Mouse (Mus musculus) MEL (cell line): ENCODE data around the gene Homer3. TPM values are rescaled to one million over a fixed set of nuclear protein-coding genes. Genes with fewer than 3 reads are reported as not detected.

Experiments
- DNase-seq: peaks from one replicate; pipeline ENCODE4 v3.0.0; 2011; ENCODE audit warnings: low read depth, low spot score
- H3K27ac ChIP-seq: 2 replicates; pipeline ENCODE4 v1.5.1; 2012; ENCODE audit warnings: low read depth, mild to moderate bottlenecking, control low read depth, low read length, moderate library complexity; ENCODE audit not compliant: control insufficient read depth
- H3K27me3 ChIP-seq, 2 experiments: fragments of 150-350 bp in 1 of 2; sonication (generic) in 1 of 2; 2 replicates each; pipeline ENCODE4 v1.6.1; 2012; ENCODE audit warnings: low read length in 2 of 2, mild to moderate bottlenecking in 2 of 2, improper control_type of control experiment in 1 of 2, moderate library complexity in 1 of 2; ENCODE audit not compliant: insufficient read depth in 2 of 2, control insufficient read depth in 1 of 2
- H3K36me3 ChIP-seq, 2 experiments: 2 replicates each; pipeline ENCODE4 v1.6.1; 2012 to 2014; ENCODE audit warnings: low read length in 2 of 2, improper control_type of control experiment in 1 of 2, inconsistent platforms in 1 of 2, mild to moderate bottlenecking in 1 of 2; ENCODE audit not compliant: insufficient read depth in 2 of 2, control insufficient read depth in 1 of 2
- H3K4me1 ChIP-seq, 2 experiments: fragments of 150-350 bp in 1 of 2; sonication (generic) in 1 of 2; 2 replicates each; pipeline ENCODE4 v1.6.1; 2012; ENCODE audit warnings: low read length in 2 of 2, improper control_type of control experiment in 1 of 2, mild to moderate bottlenecking in 1 of 2; ENCODE audit not compliant: insufficient read depth in 2 of 2, control insufficient read depth in 1 of 2
- H3K4me3 ChIP-seq, 2 experiments: fragments of 150-350 bp in 1 of 2; sonication (generic) in 1 of 2; 2 replicates each; pipeline ENCODE4 v1.5.1; 2012; ENCODE audit warnings: low read depth in 2 of 2, low read length in 2 of 2, mild to moderate bottlenecking in 2 of 2, moderate library complexity in 2 of 2, control low read depth in 1 of 2, improper control_type of control experiment in 1 of 2; ENCODE audit not compliant: control insufficient read depth in 1 of 2, insufficient read depth in 1 of 2
- H3K79me2 ChIP-seq: 2 replicates; pipeline ENCODE4 v1.6.1; 2012; ENCODE audit warnings: mild to moderate bottlenecking, low read length, moderate library complexity; ENCODE audit not compliant: control insufficient read depth, poor library complexity, insufficient read depth
- H3K9ac ChIP-seq: 2 replicates; pipeline ENCODE4 v1.6.1; 2012; ENCODE audit warnings: low read depth, mild to moderate bottlenecking, control low read depth, low read length, moderate library complexity; ENCODE audit not compliant: control insufficient read depth, poor library complexity, severe bottlenecking
- H3K9me3 ChIP-seq: fragments of 150-350 bp; sonication (generic); replicated peaks from 2 replicates; pipeline ENCODE4 v1.6.1; 2012; ENCODE audit warnings: mild to moderate bottlenecking, low read length, improper control_type of control experiment, moderate library complexity; ENCODE audit not compliant: insufficient read depth
- BHLHE40 ChIP-seq: IDR thresholded peaks from 2 replicates; pipeline ENCODE4 v1.6.1; 2012; ENCODE audit warnings: low read depth, mild to moderate bottlenecking, inconsistent platforms, low read length, improper control_type of control experiment, borderline replicate concordance
- CTCF ChIP-seq, 3 experiments: IDR thresholded peaks in 2 of 3; conservative IDR thresholded peaks in 1 of 3; 2 replicates each; pipeline ENCODE4 v1.5.1; 2011 to 2012; ENCODE audit warnings: low read length in 3 of 3, low read depth in 2 of 3, mild to moderate bottlenecking in 2 of 3, improper control_type of control experiment in 1 of 3, inconsistent platforms in 1 of 3, mixed read lengths in 1 of 3, moderate library complexity in 1 of 3; ENCODE audit not compliant: control insufficient read depth in 1 of 3, insufficient read depth in 1 of 3, poor library complexity in 1 of 3, severe bottlenecking in 1 of 3
- E2F4 ChIP-seq: IDR thresholded peaks from 2 replicates; pipeline ENCODE4 v1.6.1; 2011; ENCODE audit warnings: low read depth, low read length, improper control_type of control experiment, borderline replicate concordance
- ELF1 ChIP-seq: IDR thresholded peaks from 2 replicates; pipeline ENCODE4 v1.6.1; 2014; ENCODE audit warnings: low read depth, mild to moderate bottlenecking, inconsistent platforms, low read length, improper control_type of control experiment, moderate library complexity
- EP300 ChIP-seq, 2 experiments: IDR thresholded peaks; 2 replicates each; pipeline ENCODE4 v1.6.1; 2011; ENCODE audit warnings: improper control_type of control experiment in 2 of 2, low read length in 2 of 2, low read depth in 1 of 2, mild to moderate bottlenecking in 1 of 2
- GABPA ChIP-seq: IDR thresholded peaks from 2 replicates; pipeline ENCODE4 v1.6.1; 2012; ENCODE audit warnings: low read depth, mild to moderate bottlenecking, inconsistent platforms, low read length, improper control_type of control experiment, moderate library complexity
- GATA1 ChIP-seq: IDR thresholded peaks from 2 replicates; pipeline ENCODE4 v1.6.1; 2011; ENCODE audit warnings: low read depth, low read length, improper control_type of control experiment
- HCFC1 ChIP-seq: IDR thresholded peaks from 2 replicates; pipeline ENCODE4 v1.6.1; 2012; ENCODE audit warnings: low read depth, mild to moderate bottlenecking, inconsistent platforms, low read length, improper control_type of control experiment, moderate library complexity
- JUND ChIP-seq: IDR thresholded peaks from 2 replicates; pipeline ENCODE4 v1.6.1; 2011; ENCODE audit warnings: low read depth, mild to moderate bottlenecking, improper control_type of control experiment, low read length
- MEF2A ChIP-seq: IDR thresholded peaks from 2 replicates; pipeline ENCODE4 v1.6.1; 2014; ENCODE audit warnings: low read depth, mild to moderate bottlenecking, inconsistent platforms, low read length, improper control_type of control experiment; ENCODE audit not compliant: poor library complexity, insufficient replicate concordance, severe bottlenecking; ENCODE audit errors: extremely low read depth
- MXI1 ChIP-seq: IDR thresholded peaks from 2 replicates; pipeline ENCODE4 v1.6.1; 2011; ENCODE audit warnings: mild to moderate bottlenecking, low read depth, low read length, improper control_type of control experiment
- MYC ChIP-seq: IDR thresholded peaks from 2 replicates; pipeline ENCODE4 v1.6.1; 2011; ENCODE audit warnings: low read depth, mild to moderate bottlenecking, low read length, improper control_type of control experiment, moderate library complexity
- RAD21 ChIP-seq: IDR thresholded peaks from 2 replicates; pipeline ENCODE4 v1.6.1; 2011; ENCODE audit warnings: mild to moderate bottlenecking, low read depth, low read length, improper control_type of control experiment
- RCOR1 ChIP-seq: IDR thresholded peaks from 2 replicates; pipeline ENCODE4 v1.6.1; 2012; ENCODE audit warnings: low read depth, mild to moderate bottlenecking, inconsistent platforms, low read length, improper control_type of control experiment
- SMC3 ChIP-seq: IDR thresholded peaks from 2 replicates; pipeline ENCODE4 v1.6.1; 2011; ENCODE audit warnings: low read depth, low read length, improper control_type of control experiment
- TAL1 ChIP-seq: IDR thresholded peaks from 2 replicates; pipeline ENCODE4 v1.6.1; 2012; ENCODE audit warnings: mild to moderate bottlenecking, inconsistent platforms, low read length, moderate library complexity, mixed read lengths
- TBP ChIP-seq: IDR thresholded peaks from 2 replicates; pipeline ENCODE4 v1.8.0; 2011; ENCODE audit warnings: low read depth, low read length, improper control_type of control experiment
- ZC3H11A ChIP-seq: IDR thresholded peaks from 2 replicates; pipeline ENCODE4 v1.6.1; 2012; ENCODE audit warnings: low read depth, mild to moderate bottlenecking, inconsistent platforms, low read length, improper control_type of control experiment
- ZMIZ1 ChIP-seq: IDR thresholded peaks from 2 replicates; pipeline ENCODE4 v1.6.1; 2012; ENCODE audit warnings: low read depth, mild to moderate bottlenecking, inconsistent platforms, low read length, improper control_type of control experiment, moderate library complexity
- polyA plus RNA-seq, 2 experiments: library from polyadenylated mRNA; stranded (reverse) in 1 of 2; unstranded in 1 of 2; fragments of >175 nt in 1 of 2; fragments of >200 nt in 1 of 2; gene quantifications; 2 replicates each; pipeline versions ENCODE4 v1.2.1 to v1.2.4; 2012; ENCODE audit warnings: low replicate concordance in 2 of 2, low read depth in 1 of 2; ENCODE audit not compliant: insufficient read length in 2 of 2, insufficient read depth in 1 of 2, missing spikeins in 1 of 2
- total RNA-seq: library from RNA; depleted of rRNA; stranded (reverse); fragments of 300-350 nt; gene quantifications from 2 replicates; pipeline ENCODE4 v1.2.3, GENCODE M21; 2012

The Homer3 gene
- total and polyA plus RNA-seq, 3 experiments: 12.2 to 22.8 TPM; not detected in 1

DNA sequence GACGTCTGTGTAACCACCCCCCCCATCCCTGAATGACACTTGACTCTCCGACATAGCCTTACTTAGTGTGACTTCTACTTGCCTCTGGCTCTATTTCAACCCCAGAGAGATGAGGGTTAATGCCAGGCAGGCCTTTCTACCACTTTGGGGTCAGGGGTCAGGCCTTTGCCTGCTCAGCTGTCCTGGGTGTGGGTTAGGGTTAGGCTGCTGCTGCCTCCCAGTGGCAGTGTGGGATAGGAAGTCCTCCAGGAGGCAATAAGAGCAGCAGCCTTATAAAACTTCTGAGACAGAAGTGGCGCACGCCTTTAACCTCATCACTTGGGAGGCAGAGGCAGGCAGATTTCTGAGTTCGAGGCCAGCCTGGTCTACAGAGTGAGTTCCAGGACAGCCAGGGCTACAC, 42.0 kb upstream of the Homer3 start:
- Histone ChIP-seq H3K4me1 (peaks cover 8 to 19% of the 10 kb centered on the region in 2 experiments), H3K79me2 (peaks cover 6% of the 10 kb centered on the region), H3K27ac (no peak overlapping the region), H3K9me3 (no peaks in the 10 kb centered on the region), H3K9ac (no peak overlapping the region), H3K36me3 (peaks cover 16 to 22% of the 10 kb centered on the region in 2 experiments), H3K27me3 (no peaks in the 10 kb centered on the region), H3K4me3 (no peak overlapping the region)
- DNase-seq: no peak
- TF ChIP-seq GABPA (no peak), CTCF (IDR thresholded peaks at IDR 0.05 in 2 of 3, conservative IDR thresholded peaks at IDR 0.05 in 1 of 3; ENCODE audit: control insufficient read depth in 1 of 3, insufficient read depth in 1 of 3, low read depth in 2 of 3, low read length in 3 of 3, poor library complexity in 1 of 3, severe bottlenecking in 1 of 3) (peak in 2 of 3 experiments; percentile 25 to 34; a peak in 3 of 6 replicates), JUND (no peak), EP300 (IDR thresholded peaks at IDR 0.05; ENCODE audit: low read depth in 1 of 2, low read length in 2 of 2) (no peak), ELF1 (no peak), E2F4 (no peak), SMC3 (no peak), ZC3H11A (no peak)

DNA sequence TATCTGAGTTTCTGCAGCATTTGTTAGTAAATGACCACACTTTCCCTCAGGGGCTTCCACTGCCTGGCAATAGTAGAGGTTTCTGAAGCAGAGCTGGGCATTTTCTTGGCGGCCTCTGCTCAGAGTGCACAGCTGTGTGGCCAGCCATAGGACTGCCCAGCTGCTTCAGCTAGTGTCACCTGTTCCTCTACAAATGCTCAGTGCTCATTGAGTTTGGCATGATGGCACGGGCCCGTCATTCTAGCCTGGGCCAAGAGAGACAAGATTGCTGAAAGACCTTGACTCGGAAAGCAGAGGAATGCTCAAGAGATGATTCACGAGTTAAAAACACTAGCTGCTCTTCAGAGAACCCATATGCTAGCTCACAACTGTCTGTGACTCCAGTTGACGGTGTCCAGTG, 36.0 kb upstream of the Homer3 start:
- Histone ChIP-seq H3K4me1 (no peaks in the 10 kb centered on the region), H3K4me3 (no peak overlapping the region), H3K36me3 (peaks cover 0 to 17% of the 10 kb centered on the region in 2 experiments; a peak in 2 of 4 replicates), H3K9ac (no peak overlapping the region), H3K79me2 (peaks cover 3% of the 10 kb centered on the region), H3K27me3 (no peaks in the 10 kb centered on the region), H3K9me3 (no peaks in the 10 kb centered on the region), H3K27ac (no peak overlapping the region)
- no peak for DNase-seq
- TF ChIP-seq MYC: no peak
- no peak for TF ChIP-seq JUND
- no peak for TF ChIP-seq RAD21
- TF ChIP-seq HCFC1: no peak
- no peak for TF ChIP-seq RCOR1
- no peak for TF ChIP-seq TBP
- TF ChIP-seq ZMIZ1: no peak
- no peak for TF ChIP-seq MEF2A
- no peak for TF ChIP-seq MXI1
- no peak for TF ChIP-seq CTCF (IDR thresholded peaks at IDR 0.05 in 2 of 3, conservative IDR thresholded peaks at IDR 0.05 in 1 of 3; ENCODE audit: control insufficient read depth in 1 of 3, insufficient read depth in 1 of 3, low read depth in 2 of 3, low read length in 3 of 3, poor library complexity in 1 of 3, severe bottlenecking in 1 of 3)
- no peak for TF ChIP-seq BHLHE40
- TF ChIP-seq GATA1: no peak
- no peak for TF ChIP-seq TAL1
- TF ChIP-seq E2F4: no peak
